Mouse (Mus musculus): ENCODE measurements around the gene Gm11639.

DNA sequence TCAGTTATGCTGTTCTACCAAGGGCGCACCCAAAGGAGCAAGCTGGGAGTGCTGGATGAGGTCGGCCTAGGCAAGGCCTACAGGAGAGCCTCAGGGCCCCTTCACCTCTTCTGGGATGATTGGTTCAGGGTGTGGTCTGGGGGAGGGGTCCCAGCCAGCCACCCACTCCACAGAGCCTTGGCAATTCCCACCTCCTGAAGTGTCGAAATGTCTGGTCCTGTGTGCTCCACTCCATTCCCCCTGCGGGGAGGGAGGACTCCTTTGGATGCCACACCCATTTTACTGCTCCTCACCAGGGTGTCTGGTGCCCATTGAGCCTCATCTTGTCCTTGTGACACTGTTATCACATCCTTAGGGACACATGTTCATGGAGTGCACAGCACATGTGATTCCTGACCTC is 39.3 kb upstream of the Gm11639 start:
- no peak for TF ChIP-seq CTCF (IDR thresholded peaks at IDR 0.05; ENCODE audit: borderline replicate concordance, insufficient read depth, low read depth, low read length)
- TF ChIP-seq POLR2A (IDR thresholded peaks at IDR 0.05; ENCODE audit: borderline replicate concordance, insufficient read depth, low read length), result no peak
